Comparison of ENCODE assay signal across 14 mouse cellular contexts in the genomic region with DNA sequence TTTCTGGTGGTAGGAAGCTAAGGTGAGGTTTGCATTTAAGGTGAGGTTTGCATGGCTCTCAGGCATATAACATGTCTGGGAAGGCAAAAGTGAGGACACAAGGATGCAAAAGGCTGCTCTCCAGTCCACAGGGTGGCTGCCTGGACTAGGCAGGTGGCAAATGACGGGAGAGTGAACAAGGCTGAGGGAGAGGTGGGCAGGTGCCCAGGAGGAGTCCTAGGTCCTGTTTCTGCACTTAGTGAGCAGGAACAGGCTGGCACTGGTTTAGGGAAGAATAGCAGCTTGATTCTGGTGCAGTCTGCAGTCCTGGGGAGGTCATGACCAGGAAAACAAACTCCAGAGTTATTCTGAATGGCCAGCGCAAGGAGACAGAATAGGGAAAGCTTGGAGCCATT. TPM values are rescaled to one million over a fixed set of nuclear protein-coding genes. Genes with fewer than 3 reads are reported as not detected.
A peak's percentile ranks its signal among the peaks of the same experiment; 100 is the strongest.
DNase-seq lines count a peak whose midpoint lies in the region; ATAC-seq and TF ChIP-seq lines count a peak whose summit lies in the region.
"Had no signal": no experiment of that assay in that cellular context is flagged by ENCODE, and none has a peak within 500 bp of the region (broad histone marks: within the 10 kb centered on the region; RNA-seq: fewer than 3 reads in every experiment).

No protein-coding gene starts in this region.

- no peaks in the 10 kb centered on the region for H3K36me3 ChIP-seq in intestine, postnatal 0 days (ENCODE audit: control insufficient read depth, insufficient read depth)
- no peaks in the 10 kb centered on the region for H3K36me3 ChIP-seq in kidney, embryonic 15.5 days
- H3K36me3 ChIP-seq in limb, embryonic 14.5 days (ENCODE audit: control insufficient read depth, insufficient read depth, low read length), result no peaks in the 10 kb centered on the region
- H3K36me3 ChIP-seq: heart, embryonic 15.5 days; hindbrain, embryonic 15.5 days; liver, embryonic 13.5 days had no signal

- TF ChIP-seq POLR2A in limb, embryonic 14.5 days (IDR thresholded peaks at IDR 0.05; ENCODE audit: borderline replicate concordance, extremely low read depth, insufficient read depth, insufficient read length), result no peak

- WGBS in intestine, postnatal 0 days, result 61% methylated on average over 2 of the region's 2 CpGs
- 61% methylated on average over 2 of the region's 2 CpGs for WGBS in kidney, embryonic 15.5 days
- WGBS in limb, embryonic 14.5 days, result 68% methylated on average over 2 of the region's 2 CpGs

- H3K9me3 ChIP-seq in intestine, postnatal 0 days (ENCODE audit: control insufficient read depth), result no peaks in the 10 kb centered on the region
- no peaks in the 10 kb centered on the region for H3K9me3 ChIP-seq in kidney, embryonic 15.5 days (replicated peaks)
- no peaks in the 10 kb centered on the region for H3K9me3 ChIP-seq in limb, embryonic 14.5 days (ENCODE audit: control insufficient read depth, low read length)
- H3K9me3 ChIP-seq: forebrain, embryonic 13.5 days; heart, embryonic 15.5 days; hindbrain, embryonic 15.5 days; liver, embryonic 13.5 days had no signal

- no peak overlapping the region for H3K4me3 ChIP-seq in intestine, postnatal 0 days (ENCODE audit: low read depth, low read length)
- no peak overlapping the region for H3K4me3 ChIP-seq in kidney, embryonic 15.5 days (replicated peaks)
- no peak overlapping the region for H3K4me3 ChIP-seq in limb, embryonic 14.5 days (replicated peaks; ENCODE audit: low read length)
- H3K4me3 ChIP-seq: forebrain, embryonic 13.5 days; heart, embryonic 15.5 days; hindbrain, embryonic 15.5 days; liver, embryonic 13.5 days had no signal

- peak; percentile 76 for DNase-seq in kidney, adult 11 months
- DNase-seq in kidney, postnatal 4 days, result no peak
- no peak for DNase-seq in limb, embryonic 14.5 days (ENCODE audit: low spot score)
- no peak for DNase-seq in thymus, postnatal 0 days (ENCODE audit: low spot score)
- DNase-seq in left cerebral cortex, adult 9 months (ENCODE audit: low spot score in 2 of 2), result no peak
- DNase-seq: adrenal gland, adult 8-10 months; cerebellum, adult 11-12 months; liver, embryonic 13.5 days had no signal

- H3K4me2 ChIP-seq in intestine, postnatal 0 days (replicated peaks; ENCODE audit: low read depth), result peak overlapping the region; percentile 53
- peak overlapping the region; percentile 13; the same call in 1 of the 2 replicates for H3K4me2 ChIP-seq in kidney, embryonic 15.5 days
- no peak overlapping the region for H3K4me2 ChIP-seq in limb, embryonic 14.5 days (replicated peaks; ENCODE audit: low read depth, low read length, severe bottlenecking)
- H3K4me2 ChIP-seq: forebrain, embryonic 13.5 days; heart, embryonic 15.5 days; hindbrain, embryonic 15.5 days; liver, embryonic 13.5 days had no signal

- TF ChIP-seq CTCF in intestine, postnatal 0 days (IDR thresholded peaks at IDR 0.05; ENCODE audit: low read depth), result no peak

- ATAC-seq in intestine, postnatal 0 days, result no peak
- ATAC-seq in kidney, embryonic 15.5 days (replicated peaks; ENCODE audit: low FRiP score), result no peak
- no peak for ATAC-seq in limb, embryonic 14.5 days (ENCODE audit: low FRiP score, low read depth)
- ATAC-seq: CD4-positive, CD25-positive, alpha-beta regulatory T cell, adult 4 months; forebrain, embryonic 13.5 days had no signal

- H3K27ac ChIP-seq in intestine, postnatal 0 days (ENCODE audit: low read depth, low read length), result peak overlapping the region; percentile 73; the same call in 1 of the 2 replicates
- H3K27ac ChIP-seq in kidney, embryonic 15.5 days, result peak overlapping the region; percentile 52
- H3K27ac ChIP-seq in limb, embryonic 14.5 days (replicated peaks; ENCODE audit: low read depth, low read length), result 0 out of 2 replicates have a peak overlapping the region, but pooled peaks have one; percentile 19
- H3K27ac ChIP-seq: forebrain, embryonic 13.5 days; heart, embryonic 15.5 days; hindbrain, embryonic 15.5 days had no signal

- H3K9ac ChIP-seq in intestine, postnatal 0 days (ENCODE audit: low read depth, low read length), result no peak overlapping the region
- no peak overlapping the region for H3K9ac ChIP-seq in kidney, embryonic 15.5 days
- no peak overlapping the region for H3K9ac ChIP-seq in limb, embryonic 14.5 days (ENCODE audit: low read depth, low read length, severe bottlenecking)
- H3K9ac ChIP-seq: forebrain, embryonic 13.5 days; heart, embryonic 15.5 days; hindbrain, embryonic 15.5 days; liver, embryonic 13.5 days had no signal

- no peaks in the 10 kb centered on the region for H3K27me3 ChIP-seq in intestine, postnatal 0 days (replicated peaks; ENCODE audit: control insufficient read depth, insufficient read depth, low read length)
- no peaks in the 10 kb centered on the region for H3K27me3 ChIP-seq in kidney, embryonic 15.5 days
- H3K27me3 ChIP-seq in limb, embryonic 14.5 days (ENCODE audit: control insufficient read depth, insufficient read depth, low read length), result no peaks in the 10 kb centered on the region
- H3K27me3 ChIP-seq: forebrain, embryonic 13.5 days; heart, embryonic 15.5 days; hindbrain, embryonic 15.5 days; liver, embryonic 13.5 days had no signal

- H3K4me1 ChIP-seq in intestine, postnatal 0 days (replicated peaks; ENCODE audit: control insufficient read depth, insufficient read depth, low read length), result peaks cover 24% of the 10 kb centered on the region
- peaks cover 94% of the 10 kb centered on the region for H3K4me1 ChIP-seq in kidney, embryonic 15.5 days
- peaks cover 42% of the 10 kb centered on the region for H3K4me1 ChIP-seq in limb, embryonic 14.5 days (ENCODE audit: control insufficient read depth, insufficient read depth, low read length)

RNA-seq across cellular contexts. Expression of a gene that starts 6.5 kb away (rescaled TPM):
- 11.8 and 14.6 TPM in 2 replicates for polyA plus RNA-seq in intestine, postnatal 0 days (2015; fragmentation: Nextera tagmentation; extraction: Ambion mirVana)
- 27.2 and 29.8 TPM in 2 replicates for polyA plus RNA-seq in kidney, embryonic 15.5 days (2015; fragmentation: Nextera tagmentation; extraction: Ambion mirVana)
- 11.4 and 12.5 TPM in 2 replicates for polyA plus RNA-seq in limb, embryonic 14.5 days (2012; rRNA removed)
- 15.5 and 15.8 TPM in 2 replicates for polyA plus RNA-seq in limb, embryonic 14.5 days (2014; fragmentation: Nextera tagmentation; extraction: Ambion mirVana)
- polyA plus RNA-seq in thymus, postnatal 0 days (2015; fragmentation: Nextera tagmentation; extraction: Ambion mirVana), result 35.8 and 42.7 TPM in 2 replicates

Comparison
In these comparisons a context has a peak if more than half of its experiments do, and no peak if none do; other contexts are left out.
1. H3K27ac ChIP-seq: peak in every context shown above with its lines; median percentile 73 in intestine, postnatal 0 days; 52 in kidney, embryonic 15.5 days; 19 in limb, embryonic 14.5 days.